Mouse (Mus musculus): ENCODE measurements around the gene Hspa5. TPM values are rescaled to one million over a fixed set of nuclear protein-coding genes. Genes with fewer than 3 reads are reported as not detected.

The Hspa5 gene
- polyA plus RNA-seq, 1 experiment = 451 TPM

- H3K4me3 ChIP-seq = no peak overlapping the region
- peaks cover 93% of the 10 kb centered on the region for H3K79me2 ChIP-seq (ENCODE audit: control insufficient read depth, insufficient read depth)
- H3K4me2 ChIP-seq (ENCODE audit: low read depth) = no peak overlapping the region
- H3K27me3 ChIP-seq (ENCODE audit: control insufficient read depth, insufficient read depth, insufficient read length) = no peaks in the 10 kb centered on the region
- H3ac ChIP-seq (ENCODE audit: control insufficient read depth, insufficient read length) = no peak overlapping the region
- TF ChIP-seq MYOD1 (IDR thresholded peaks at IDR 0.05; ENCODE audit: control insufficient read depth in 1 of 3, insufficient read length in 2 of 3, low read depth in 2 of 3) = no peak
- no peak for TF ChIP-seq MYOG (IDR thresholded peaks at IDR 0.05; ENCODE audit: control insufficient read depth in 1 of 3, insufficient read depth in 1 of 3, insufficient read length in 2 of 3, low read depth in 2 of 3)
- no peak for TF ChIP-seq REST (IDR thresholded peaks at IDR 0.05; ENCODE audit: insufficient read depth, insufficient read length)
- H3K36me3 ChIP-seq (ENCODE audit: control insufficient read depth, insufficient read depth) = no peaks in the 10 kb centered on the region
Observed at GRCm38 (mm10) chr2:34745673-34746072, 26.1 kb upstream of the Hspa5 start.

GRCm38 (mm10) chr2:34748479-34748878 lies 23.3 kb upstream of the Hspa5 start:
- Histone ChIP-seq H3K4me2 (ENCODE audit: low read depth) (no peak overlapping the region), H3K79me2 (ENCODE audit: control insufficient read depth, insufficient read depth) (peaks cover 99% of the 10 kb centered on the region)
- TF ChIP-seq MYOG (IDR thresholded peaks at IDR 0.05; ENCODE audit: control insufficient read depth in 1 of 3, insufficient read depth in 1 of 3, insufficient read length in 2 of 3, low read depth in 2 of 3) (no peak), POLR2A (IDR thresholded peaks at IDR 0.05; ENCODE audit: insufficient read length, low read depth) (no peak), SRF (IDR thresholded peaks at IDR 0.05; ENCODE audit: control insufficient read depth, insufficient read length, low read depth) (no peak), POLR2AphosphoS2 (IDR thresholded peaks at IDR 0.05; ENCODE audit: insufficient read length, low read depth) (no peak), TCF12 (IDR thresholded peaks at IDR 0.05; ENCODE audit: insufficient read depth, poor library complexity, severe bottlenecking) (no peak), E2F4 (IDR thresholded peaks at IDR 0.05; ENCODE audit: insufficient read depth) (no peak), USF1 (IDR thresholded peaks at IDR 0.05; ENCODE audit: low read depth) (no peak), MAX (IDR thresholded peaks at IDR 0.05; ENCODE audit: low read depth) (no peak), MYOD1 (IDR thresholded peaks at IDR 0.05; ENCODE audit: control insufficient read depth in 1 of 3, insufficient read length in 2 of 3, low read depth in 2 of 3) (no peak), REST (IDR thresholded peaks at IDR 0.05; ENCODE audit: insufficient read depth, insufficient read length) (no peak), TCF3 (IDR thresholded peaks at IDR 0.05; ENCODE audit: insufficient read length, low read depth) (no peak)

GRCm38 (mm10) chr2:34750245-34750644 lies 21.5 kb upstream of the Hspa5 start:
- no peak overlapping the region for H3K4me2 ChIP-seq (ENCODE audit: low read depth)
- H3ac ChIP-seq (ENCODE audit: control insufficient read depth, insufficient read length) = no peak overlapping the region
- no peaks in the 10 kb centered on the region for H3K36me3 ChIP-seq (ENCODE audit: control insufficient read depth, insufficient read depth)
- peaks cover 86% of the 10 kb centered on the region for H3K79me2 ChIP-seq (ENCODE audit: control insufficient read depth, insufficient read depth)
- no peak for TF ChIP-seq TCF12 (IDR thresholded peaks at IDR 0.05; ENCODE audit: insufficient read depth, poor library complexity, severe bottlenecking)
- no peak for TF ChIP-seq E2F4 (IDR thresholded peaks at IDR 0.05; ENCODE audit: insufficient read depth)
- H3K4me3 ChIP-seq = no peak overlapping the region
- no peaks in the 10 kb centered on the region for H3K27me3 ChIP-seq (ENCODE audit: control insufficient read depth, insufficient read depth, insufficient read length)

More at GRCm38 (mm10) chr2:34748479-34748878, 23.3 kb upstream of the Hspa5 start:
- Histone ChIP-seq H3K36me3 (ENCODE audit: control insufficient read depth, insufficient read depth) (no peaks in the 10 kb centered on the region), H3ac (ENCODE audit: control insufficient read depth, insufficient read length) (no peak overlapping the region), H3K27me3 (ENCODE audit: control insufficient read depth, insufficient read depth, insufficient read length) (no peaks in the 10 kb centered on the region), H3K4me3 (no peak overlapping the region)

GRCm38 (mm10) chr2:34753811-34754550 lies 17.8 kb upstream of the Hspa5 start:
- Histone ChIP-seq H3K36me3 (ENCODE audit: control insufficient read depth, insufficient read depth) (no peaks in the 10 kb centered on the region), H3ac (ENCODE audit: control insufficient read depth, insufficient read length) (peak overlapping the region; percentile 94), H3K27me3 (ENCODE audit: control insufficient read depth, insufficient read depth, insufficient read length) (no peaks in the 10 kb centered on the region), H3K4me3 (peak overlapping the region; percentile 29), H3K79me2 (ENCODE audit: control insufficient read depth, insufficient read depth) (peaks cover 48% of the 10 kb centered on the region), H3K4me2 (ENCODE audit: low read depth) (peak overlapping the region; percentile 73)
- TF ChIP-seq POLR2AphosphoS2 (IDR thresholded peaks at IDR 0.05; ENCODE audit: insufficient read length, low read depth) (peak; percentile 96), REST (IDR thresholded peaks at IDR 0.05; ENCODE audit: insufficient read depth, insufficient read length) (peak; percentile 27), MAX (IDR thresholded peaks at IDR 0.05; ENCODE audit: low read depth) (no peak), MYOD1 (IDR thresholded peaks at IDR 0.05; ENCODE audit: control insufficient read depth in 1 of 3, insufficient read length in 2 of 3, low read depth in 2 of 3) (peak in 1 of 3 experiments; percentile 39), POLR2A (IDR thresholded peaks at IDR 0.05; ENCODE audit: insufficient read length, low read depth) (peak; percentile 99), USF1 (IDR thresholded peaks at IDR 0.05; ENCODE audit: low read depth) (no peak), CEBPB (IDR thresholded peaks at IDR 0.05; ENCODE audit: insufficient read depth, poor library complexity, severe bottlenecking) (no peak), SRF (IDR thresholded peaks at IDR 0.05; ENCODE audit: control insufficient read depth, insufficient read length, low read depth) (peak; percentile 31), MYOG (IDR thresholded peaks at IDR 0.05; ENCODE audit: control insufficient read depth in 1 of 3, insufficient read depth in 1 of 3, insufficient read length in 2 of 3, low read depth in 2 of 3) (no peak), TCF3 (IDR thresholded peaks at IDR 0.05; ENCODE audit: insufficient read length, low read depth) (no peak)

- no peaks in the 10 kb centered on the region for H3K36me3 ChIP-seq (ENCODE audit: control insufficient read depth, insufficient read depth)
- peak within 1 kb of the TSS; percentile 29 for H3K4me3 ChIP-seq
- H3K27me3 ChIP-seq (ENCODE audit: control insufficient read depth, insufficient read depth, insufficient read length) = no peaks in the 10 kb centered on the region
- TF ChIP-seq REST (IDR thresholded peaks at IDR 0.05; ENCODE audit: insufficient read depth, insufficient read length) (no peak), POLR2AphosphoS2 (IDR thresholded peaks at IDR 0.05; ENCODE audit: insufficient read length, low read depth) (no peak), MYOG (IDR thresholded peaks at IDR 0.05; ENCODE audit: control insufficient read depth in 1 of 3, insufficient read depth in 1 of 3, insufficient read length in 2 of 3, low read depth in 2 of 3) (no peak), CEBPB (IDR thresholded peaks at IDR 0.05; ENCODE audit: insufficient read depth, poor library complexity, severe bottlenecking) (no peak), TCF12 (IDR thresholded peaks at IDR 0.05; ENCODE audit: insufficient read depth, poor library complexity, severe bottlenecking) (no peak), SRF (IDR thresholded peaks at IDR 0.05; ENCODE audit: control insufficient read depth, insufficient read length, low read depth) (no peak), POLR2A (IDR thresholded peaks at IDR 0.05; ENCODE audit: insufficient read length, low read depth) (no peak), TCF3 (IDR thresholded peaks at IDR 0.05; ENCODE audit: insufficient read length, low read depth) (no peak), E2F4 (IDR thresholded peaks at IDR 0.05; ENCODE audit: insufficient read depth) (no peak), MAX (IDR thresholded peaks at IDR 0.05; ENCODE audit: low read depth) (no peak), MYOD1 (IDR thresholded peaks at IDR 0.05; ENCODE audit: control insufficient read depth in 1 of 3, insufficient read length in 2 of 3, low read depth in 2 of 3) (no peak), USF1 (IDR thresholded peaks at IDR 0.05; ENCODE audit: low read depth) (no peak)
- peaks cover 41% of the 10 kb centered on the region for H3K79me2 ChIP-seq (ENCODE audit: control insufficient read depth, insufficient read depth)
- peak within 1 kb of the TSS; percentile 87 for H3K4me2 ChIP-seq (ENCODE audit: low read depth)
- H3ac ChIP-seq (ENCODE audit: control insufficient read depth, insufficient read length) = peak within 1 kb of the TSS; percentile 94
Observed at GRCm38 (mm10) chr2:34754551-34755358, 17.0 kb upstream of the Hspa5 start, which contains the start of gene Gapvd1. Gene Gapvd1 (minus strand): TSS chr2:34755232.
